Mouse (Mus musculus): ENCODE measurements at regions not wholly inside any gene's neighbourhood (a gene's known extent, or its start where the extent isn't known, plus 50 kb on each side); places are given as distances from the start of the nearest gene placed in this dataset.
A peak's percentile ranks its signal among the peaks of the same experiment; 100 is the strongest.
"Not testable (repeated sequence)": the region's sequence is repeated elsewhere in the genome, so short reads cannot be mapped to it uniquely, and the experiment has no call there.

DNA sequence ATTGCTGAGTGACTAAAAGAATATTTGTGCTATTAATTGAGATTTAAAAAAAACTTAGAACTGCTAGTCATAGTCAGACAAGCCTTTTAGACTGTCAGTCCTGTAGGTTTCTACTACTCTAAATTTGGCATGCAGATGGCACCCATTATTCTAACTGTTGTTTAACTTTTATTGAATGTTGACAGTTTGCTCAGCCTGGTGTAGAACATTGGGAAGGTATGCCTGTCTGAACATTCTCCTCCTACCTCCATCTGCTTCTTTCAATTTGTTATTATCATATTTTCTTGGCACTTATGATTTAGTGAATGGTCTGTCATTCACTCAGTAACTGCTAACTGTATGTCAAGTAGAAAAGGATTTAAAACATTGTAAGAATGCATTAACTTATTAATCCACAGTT, 130.9 kb downstream of the Gmnc start:
- no peak for DNase-seq

DNA sequence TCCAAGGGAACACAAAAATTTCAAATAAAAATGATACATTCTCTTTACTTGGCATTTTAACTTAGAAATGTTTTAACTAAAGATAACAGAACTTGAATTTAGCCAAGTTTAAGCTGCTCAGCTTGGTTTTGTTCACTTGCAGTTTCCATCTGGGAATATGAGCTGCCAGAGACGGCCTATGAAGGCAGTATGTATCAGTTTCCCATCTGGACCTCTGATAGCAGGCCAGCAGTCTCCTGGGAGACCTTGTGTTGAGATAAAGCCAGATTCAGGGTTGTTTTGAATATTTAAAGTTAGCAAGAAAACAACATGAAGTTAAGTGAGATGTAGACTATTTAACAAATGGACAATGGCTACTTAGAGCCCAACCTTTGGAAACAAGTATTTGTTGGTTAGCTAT, 142.3 kb downstream of the Gmnc start:
- peak; percentile 15 to 24 for DNase-seq

DNA sequence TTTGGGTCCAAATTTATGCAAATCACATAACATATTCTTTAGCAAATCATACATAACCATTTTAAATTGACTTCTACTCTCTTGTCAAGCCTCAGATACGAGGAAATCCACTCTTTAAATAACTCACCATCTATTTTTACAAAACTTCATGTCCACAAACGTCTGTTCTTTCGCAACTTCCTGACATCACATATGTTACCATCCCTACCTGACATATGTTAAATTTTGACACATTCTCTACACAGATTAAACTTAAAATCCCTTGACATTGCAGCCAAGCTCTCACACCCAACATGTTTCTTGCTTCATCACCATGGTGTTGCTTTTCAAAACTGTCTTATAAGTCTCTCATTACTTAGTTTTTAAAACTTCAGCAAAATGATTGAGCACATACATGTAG, 164.4 kb downstream of the Gmnc start:
- no peak for DNase-seq

DNA sequence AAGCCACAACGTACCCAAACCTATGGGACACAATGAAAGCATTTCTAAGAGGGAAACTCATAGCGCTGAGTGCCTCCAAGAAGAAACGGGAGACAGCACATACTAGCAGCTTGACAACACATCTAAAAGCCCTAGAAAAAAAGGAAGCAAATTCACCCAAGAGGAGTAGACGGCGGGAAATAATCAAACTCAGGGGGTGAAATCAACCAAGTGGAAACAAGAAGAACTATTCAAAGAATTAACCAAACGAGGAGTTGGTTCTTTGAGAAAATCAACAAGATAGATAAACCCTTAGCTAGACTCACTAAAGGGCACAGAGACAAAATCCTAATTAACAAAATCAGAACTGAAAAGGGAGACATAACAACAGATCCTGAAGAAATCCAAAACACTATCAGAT, 180.3 kb downstream of the Gmnc start:
- DNase-seq: not testable (repeated sequence)

DNA sequence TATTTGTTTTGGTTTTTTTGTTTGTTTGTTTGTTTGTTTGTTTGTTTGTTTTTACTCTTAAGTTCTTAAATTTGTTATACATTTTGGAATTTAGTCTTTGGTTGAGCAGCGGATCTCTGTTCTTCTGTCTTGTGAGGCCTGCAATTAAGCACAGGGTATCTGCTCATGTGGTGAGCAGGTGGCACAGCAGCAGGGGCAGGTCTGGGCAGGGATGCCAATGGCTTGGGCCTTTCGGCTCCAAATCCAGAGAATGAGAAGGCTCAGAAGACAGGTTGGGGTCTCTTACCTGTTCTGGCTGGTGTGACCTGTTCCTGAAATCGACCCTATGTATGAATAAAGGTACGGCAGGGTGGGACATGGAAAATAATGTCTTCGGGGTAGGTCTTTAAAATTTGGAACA, 186.0 kb downstream of the Gmnc start:
- DNase-seq: peak; percentile 44 to 64

DNA sequence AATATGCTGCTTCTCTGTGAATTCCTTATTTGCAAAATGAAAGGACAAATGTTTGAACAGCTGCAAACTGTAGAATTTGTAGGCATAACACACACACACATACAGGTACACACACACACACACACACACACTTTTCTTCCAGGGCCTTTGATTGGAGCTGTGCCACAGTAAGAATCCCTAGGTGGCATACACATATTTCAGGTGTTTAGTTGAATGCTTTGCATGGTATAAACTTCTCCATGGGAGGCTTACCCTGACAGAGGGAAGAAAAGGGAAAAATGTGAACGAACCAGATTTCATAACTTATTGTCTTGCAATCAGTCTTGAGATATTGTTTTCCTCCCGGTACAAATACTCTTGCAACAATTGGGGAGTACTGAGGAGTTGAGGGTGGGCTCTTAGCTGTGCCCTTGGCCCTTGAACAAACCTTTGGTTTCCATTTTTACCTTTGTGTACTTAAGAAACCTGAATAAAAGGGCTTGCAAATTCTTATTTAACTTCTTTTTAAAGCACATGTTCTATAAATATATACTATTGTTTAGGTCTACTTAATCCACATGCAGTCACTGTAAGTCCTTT, 204.3 kb downstream of the Gmnc start:
- DNase-seq: no peak

DNA sequence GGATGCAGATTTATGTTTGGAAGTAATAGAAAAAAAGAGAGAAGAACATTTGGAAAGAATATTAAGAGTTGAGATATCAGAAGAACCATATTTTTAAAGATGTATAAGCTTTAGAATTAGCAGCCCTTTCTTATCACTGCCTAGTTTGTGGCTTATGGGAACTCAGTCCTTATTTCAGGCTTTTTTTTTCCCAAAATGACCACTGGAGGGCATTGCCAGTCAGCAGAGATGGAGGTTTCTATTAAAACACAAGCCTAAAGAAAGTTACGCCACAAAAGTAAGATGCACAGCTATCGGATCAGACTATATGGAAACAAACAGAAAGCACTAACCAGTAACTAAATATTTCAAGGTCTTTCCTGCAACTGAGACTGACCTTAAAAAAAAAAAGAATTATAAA, 200.8 kb downstream of the Il1rap start:
- peak; percentile 34 to 52 for DNase-seq

Data from cerebellum, postnatal 10 days (tissue).